Comparison of ENCODE assay signal across 21 mouse cellular contexts in the genomic region with DNA sequence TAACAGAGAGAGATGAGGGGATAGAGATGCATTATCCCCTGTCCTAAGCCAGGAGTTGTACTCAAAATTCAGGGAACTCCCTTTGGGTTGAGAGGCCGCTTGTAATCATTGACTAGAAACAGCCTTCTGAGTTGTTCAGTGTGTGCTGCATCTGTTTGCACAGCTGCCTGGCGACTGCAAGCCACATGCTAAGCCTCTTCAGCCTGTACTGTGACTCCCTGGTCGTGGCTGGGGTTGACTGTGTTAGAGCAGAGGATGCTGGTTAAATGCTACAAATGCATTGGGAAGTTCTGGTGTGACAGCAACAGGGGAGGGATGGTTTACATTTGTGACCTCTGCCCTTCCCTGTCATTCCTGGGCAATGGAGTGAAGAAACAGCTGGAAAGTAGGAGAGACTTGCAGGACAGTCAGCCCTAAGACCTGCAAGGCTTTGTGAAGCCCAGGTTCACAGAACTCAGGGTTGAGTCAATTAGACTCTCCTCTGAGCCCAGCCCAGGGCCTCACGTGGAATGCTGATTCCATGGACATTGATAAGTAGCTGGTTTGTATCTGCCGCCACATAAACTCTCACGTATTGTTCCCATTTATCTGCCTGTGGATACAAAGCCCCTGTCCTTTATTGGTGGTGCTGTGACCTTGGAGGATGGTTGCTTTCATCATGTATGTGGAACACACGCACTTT. TPM values are rescaled to one million over a fixed set of nuclear protein-coding genes. Genes with fewer than 3 reads are reported as not detected.
DNase-seq lines count a peak whose midpoint lies in the region; ATAC-seq lines count a peak whose summit lies in the region.
"Had no signal": no experiment of that assay in that cellular context is flagged by ENCODE, and none has a peak within 500 bp of the region (broad histone marks: within the 10 kb centered on the region; RNA-seq: fewer than 3 reads in every experiment).

No protein-coding gene starts in this region.

- no peak for DNase-seq in kidney, adult 9 months
- DNase-seq in embryo, embryonic 11 days: peak; percentile 12
- no peak for DNase-seq in frontal cortex, adult 2 months (ENCODE audit: extremely low spot score in 1 of 2, low spot score in 1 of 2)
- no peak for DNase-seq in right cerebral cortex, adult 18-20 months
- DNase-seq: adrenal gland, postnatal 25 days; cerebellum, adult 9-11 months; gastrocnemius, postnatal 10 days; heart, adult 18-20 months; heart, postnatal 14 days; lung, embryonic 14.5 days; thymus, adult 2 months; thymus, postnatal 4 days had no signal

- H3K4me2 ChIP-seq in kidney, embryonic 16.5 days (replicated peaks; ENCODE audit: low read depth, low read length): no peak overlapping the region
- no peak overlapping the region for H3K4me2 ChIP-seq in liver, embryonic 12.5 days
- H3K4me2 ChIP-seq in stomach, embryonic 15.5 days: no peak overlapping the region
- H3K4me2 ChIP-seq: forebrain, embryonic 13.5 days; heart, embryonic 13.5 days; kidney, embryonic 15.5 days; lung, embryonic 14.5 days had no signal

- no peaks in the 10 kb centered on the region for H3K4me1 ChIP-seq in kidney, embryonic 16.5 days (ENCODE audit: insufficient read depth, low read length)
- H3K4me1 ChIP-seq in liver, embryonic 12.5 days: no peaks in the 10 kb centered on the region
- H3K4me1 ChIP-seq in stomach, embryonic 15.5 days: no peaks in the 10 kb centered on the region
- H3K4me1 ChIP-seq: forebrain, embryonic 13.5 days had no signal

- WGBS in kidney, embryonic 16.5 days: 62% methylated on average over 7 of the region's 7 CpGs
- 58% methylated on average over 7 of the region's 7 CpGs for WGBS in liver, embryonic 12.5 days (ENCODE audit: insufficient replicate concordance)
- 57% methylated on average over 7 of the region's 7 CpGs for WGBS in stomach, embryonic 15.5 days

- H3K9ac ChIP-seq in kidney, embryonic 16.5 days (replicated peaks; ENCODE audit: low read length): no peak overlapping the region
- no peak overlapping the region for H3K9ac ChIP-seq in liver, embryonic 12.5 days
- no peak overlapping the region for H3K9ac ChIP-seq in stomach, embryonic 15.5 days
- H3K9ac ChIP-seq: forebrain, embryonic 13.5 days; heart, embryonic 13.5 days; kidney, embryonic 15.5 days; lung, embryonic 14.5 days had no signal

- peaks cover 50% of the 10 kb centered on the region for H3K36me3 ChIP-seq in kidney, embryonic 16.5 days (ENCODE audit: insufficient read depth, low read length)
- H3K36me3 ChIP-seq in liver, embryonic 12.5 days: peaks cover 28% of the 10 kb centered on the region
- peaks cover 20% of the 10 kb centered on the region for H3K36me3 ChIP-seq in stomach, embryonic 15.5 days

- no peak overlapping the region for H3K27ac ChIP-seq in kidney, embryonic 16.5 days (ENCODE audit: low read length)
- no peak overlapping the region for H3K27ac ChIP-seq in liver, embryonic 12.5 days
- no peak overlapping the region for H3K27ac ChIP-seq in stomach, embryonic 15.5 days
- H3K27ac ChIP-seq: forebrain, embryonic 13.5 days; heart, embryonic 13.5 days; kidney, embryonic 15.5 days; left cerebral cortex, adult 2 months had no signal

- H3K9me3 ChIP-seq in kidney, embryonic 16.5 days (ENCODE audit: low read length): no peaks in the 10 kb centered on the region
- no peaks in the 10 kb centered on the region for H3K9me3 ChIP-seq in liver, embryonic 12.5 days (replicated peaks)
- no peaks in the 10 kb centered on the region for H3K9me3 ChIP-seq in stomach, embryonic 15.5 days
- H3K9me3 ChIP-seq: forebrain, embryonic 13.5 days; heart, embryonic 13.5 days; kidney, embryonic 15.5 days had no signal

- ATAC-seq in kidney, embryonic 16.5 days (ENCODE audit: low FRiP score, low TSS enrichment): peak; percentile 52
- ATAC-seq in liver, embryonic 12.5 days: peak; percentile 62; the same call in 1 of the 2 replicates
- peak; percentile 60; the same call in 1 of the 2 replicates for ATAC-seq in stomach, embryonic 15.5 days (ENCODE audit: insufficient read depth, low FRiP score, low read depth)
- ATAC-seq: forebrain, embryonic 13.5 days; midbrain, embryonic 16.5 days had no signal

- no peaks in the 10 kb centered on the region for H3K27me3 ChIP-seq in kidney, embryonic 16.5 days (ENCODE audit: insufficient read depth, low read length)
- no peaks in the 10 kb centered on the region for H3K27me3 ChIP-seq in liver, embryonic 12.5 days (replicated peaks)
- H3K27me3 ChIP-seq in stomach, embryonic 15.5 days (replicated peaks): no peaks in the 10 kb centered on the region
- H3K27me3 ChIP-seq: forebrain, embryonic 13.5 days; heart, embryonic 13.5 days; kidney, embryonic 15.5 days had no signal

- H3K4me3 ChIP-seq in kidney, embryonic 16.5 days (ENCODE audit: low read length): no peak overlapping the region
- H3K4me3 ChIP-seq in liver, embryonic 12.5 days: no peak overlapping the region
- no peak overlapping the region for H3K4me3 ChIP-seq in stomach, embryonic 15.5 days (replicated peaks)
- H3K4me3 ChIP-seq: forebrain, embryonic 13.5 days; heart, embryonic 13.5 days; kidney, embryonic 15.5 days; left cerebral cortex, adult 2 months; myocyte had no signal

RNA-seq across cellular contexts. Expression of a gene that starts 37.3 kb away (rescaled TPM):
- polyA plus RNA-seq in kidney, embryonic 16.5 days (2015; fragmentation: Nextera tagmentation; extraction: Ambion mirVana): 118 and 123 TPM in 2 replicates
- 68.3 and 72.6 TPM in 2 replicates for polyA plus RNA-seq in liver, embryonic 12.5 days (2016; fragmentation: Nextera tagmentation; extraction: Ambion mirVana)
- polyA plus RNA-seq in stomach, embryonic 15.5 days (2015; fragmentation: Nextera tagmentation; extraction: Ambion mirVana): 101 and 106 TPM in 2 replicates
- 66.2 and 74.1 TPM in 2 replicates for polyA plus RNA-seq in frontal cortex, adult 2 months (2012; rRNA removed)

RNA-seq across cellular contexts. Expression of a gene that starts 38.2 kb away (rescaled TPM):
- 46.4 and 46.9 TPM in 2 replicates for polyA plus RNA-seq in kidney, embryonic 16.5 days (2015; fragmentation: Nextera tagmentation; extraction: Ambion mirVana)
- 27.9 and 30.3 TPM in 2 replicates for polyA plus RNA-seq in liver, embryonic 12.5 days (2016; fragmentation: Nextera tagmentation; extraction: Ambion mirVana)
- 42.5 and 49.7 TPM in 2 replicates for polyA plus RNA-seq in stomach, embryonic 15.5 days (2015; fragmentation: Nextera tagmentation; extraction: Ambion mirVana)
- polyA plus RNA-seq in frontal cortex, adult 2 months (2012; rRNA removed): 27.2 and 29.5 TPM in 2 replicates
